Mouse (Mus musculus): ENCODE results near the gene Mtrr. TPM values are rescaled to one million over a fixed set of nuclear protein-coding genes. Genes with fewer than 3 reads are reported as not detected.
"Not testable (repeated sequence)": the region's sequence is repeated elsewhere in the genome, so short reads cannot be mapped to it uniquely, and the experiment has no call there.

Gene Mtrr
- polyA plus RNA-seq, 1 experiment = 10.2 TPM

GRCm38 (mm10) chr13:68569589-68570336 is 12.2 kb downstream of the Mtrr start:
- H3K27ac ChIP-seq (ENCODE audit: insufficient read depth, low read depth, low read length) = no peak overlapping the region
- TF ChIP-seq POLR2A (IDR thresholded peaks at IDR 0.05; ENCODE audit: low read depth, low read length) (no peak), CTCF (conservative IDR thresholded peaks at IDR 0.05; ENCODE audit: insufficient read depth, insufficient read length, low read depth, low read length) (peak; percentile 73)
- no peaks in the 10 kb centered on the region for H3K27me3 ChIP-seq (replicated peaks; ENCODE audit: control insufficient read depth, insufficient read depth, low read length)
- 56% methylated on average over 17 of the region's 17 CpGs for WGBS
- peak; percentile 66 for DNase-seq
- no peak overlapping the region for H3K4me3 ChIP-seq (ENCODE audit: insufficient read depth, low read depth, low read length)
- peaks cover 9% of the 10 kb centered on the region; the same call in 1 of the 2 replicates for H3K4me1 ChIP-seq (ENCODE audit: control insufficient read depth, insufficient read depth, low read length)
- 0 out of 2 replicates have a peak, but pooled peaks cover 2% of the 10 kb centered on the region for H3K36me3 ChIP-seq (ENCODE audit: control insufficient read depth, insufficient read depth, low read length)

GRCm38 (mm10) chr13:68568548-68568947 is 13.4 kb downstream of the Mtrr start:
- 91% methylated on average over 11 of the region's 11 CpGs for WGBS
- Histone ChIP-seq H3K27me3 (replicated peaks; ENCODE audit: control insufficient read depth, insufficient read depth, low read length) (no peaks in the 10 kb centered on the region), H3K4me3 (ENCODE audit: insufficient read depth, low read depth, low read length) (no peak overlapping the region), H3K36me3 (ENCODE audit: control insufficient read depth, insufficient read depth, low read length) (0 out of 2 replicates have a peak, but pooled peaks cover 2% of the 10 kb centered on the region), H3K27ac (ENCODE audit: insufficient read depth, low read depth, low read length) (no peak overlapping the region), H3K4me1 (ENCODE audit: control insufficient read depth, insufficient read depth, low read length) (peaks cover 9% of the 10 kb centered on the region; the same call in 1 of the 2 replicates)
- no peak for DNase-seq
- TF ChIP-seq CTCF (conservative IDR thresholded peaks at IDR 0.05; ENCODE audit: insufficient read depth, insufficient read length, low read depth, low read length) (no peak), POLR2A (IDR thresholded peaks at IDR 0.05; ENCODE audit: low read depth, low read length) (no peak)

- 96% methylated on average over 9 of the region's 9 CpGs for WGBS
Observed at GRCm38 (mm10) chr13:68568110-68568509, 13.8 kb downstream of the Mtrr start.

GRCm38 (mm10) chr13:68553391-68553790 is 28.6 kb downstream of the Mtrr start:
- H3K4me3 ChIP-seq (ENCODE audit: insufficient read depth, low read depth, low read length); H3K27me3 ChIP-seq (replicated peaks; ENCODE audit: control insufficient read depth, insufficient read depth, low read length); H3K36me3 ChIP-seq (ENCODE audit: control insufficient read depth, insufficient read depth, low read length); H3K27ac ChIP-seq (ENCODE audit: insufficient read depth, low read depth, low read length); DNase-seq; H3K4me1 ChIP-seq (ENCODE audit: control insufficient read depth, insufficient read depth, low read length): not testable (repeated sequence)
- WGBS = 16% methylated on average over 5 of the region's 6 CpGs
- TF ChIP-seq CTCF (conservative IDR thresholded peaks at IDR 0.05; ENCODE audit: insufficient read depth, insufficient read length, low read depth, low read length) = peak; percentile 56

More at GRCm38 (mm10) chr13:68568110-68568509, 13.8 kb downstream of the Mtrr start:
- Histone ChIP-seq H3K27me3 (replicated peaks; ENCODE audit: control insufficient read depth, insufficient read depth, low read length) (no peaks in the 10 kb centered on the region), H3K4me1 (ENCODE audit: control insufficient read depth, insufficient read depth, low read length) (peaks cover 7% of the 10 kb centered on the region; the same call in 1 of the 2 replicates), H3K4me3 (ENCODE audit: insufficient read depth, low read depth, low read length) (no peak overlapping the region), H3K36me3 (ENCODE audit: control insufficient read depth, insufficient read depth, low read length) (0 out of 2 replicates have a peak, but pooled peaks cover 2% of the 10 kb centered on the region), H3K27ac (ENCODE audit: insufficient read depth, low read depth, low read length) (no peak overlapping the region)
- TF ChIP-seq CTCF (conservative IDR thresholded peaks at IDR 0.05; ENCODE audit: insufficient read depth, insufficient read length, low read depth, low read length) (no peak), POLR2A (IDR thresholded peaks at IDR 0.05; ENCODE audit: low read depth, low read length) (no peak)
- no peak for DNase-seq

Other genes with a start within 250 kb of the Mtrr start
- gene Fastkd3, start 85 bp upstream of the Mtrr start, polyA plus RNA-seq (2012; rRNA removed) = 10.5 and 13.0 TPM in 2 replicates
- gene 1700001L19Rik, start 15.3 kb upstream of the Mtrr start, polyA plus RNA-seq (2012; rRNA removed) = 0.19 and 0.24 TPM in 2 replicates